Mouse (Mus musculus) CH12.LX (cell line): ENCODE data around the gene Fgfr2. TPM values are rescaled to one million over a fixed set of nuclear protein-coding genes. Genes with fewer than 3 reads are reported as not detected.

Experiments used
- DNase-seq: peaks from one replicate; pipeline ENCODE4 v3.0.0-alpha.2; 2013; ENCODE audit errors: extremely low read depth
- H3K27ac ChIP-seq: 2 replicates; pipeline ENCODE4 v1.5.1; 2012; ENCODE audit warnings: low read depth, mild to moderate bottlenecking, control low read depth, moderate library complexity; ENCODE audit not compliant: insufficient read depth
- H3K27me3 ChIP-seq: replicated peaks from 2 replicates; pipeline ENCODE3; 2012; ENCODE audit warnings: inconsistent platforms
- H3K36me3 ChIP-seq, 2 experiments: replicated peaks in 1 of 2; 2 replicates each; pipeline versions ENCODE3 to v1.6.1; 2012; ENCODE audit warnings: inconsistent platforms in 1 of 2, low read length in 1 of 2, mild to moderate bottlenecking in 1 of 2, mixed read lengths in 1 of 2, moderate library complexity in 1 of 2; ENCODE audit not compliant: control insufficient read depth in 1 of 2, insufficient read depth in 1 of 2
- H3K4me1 ChIP-seq, 2 experiments: 2 replicates each; pipeline ENCODE4 v1.6.1; 2012; ENCODE audit warnings: inconsistent platforms in 1 of 2, moderate library complexity in 1 of 2; ENCODE audit not compliant: insufficient read depth in 2 of 2, control insufficient read depth in 1 of 2
- H3K4me2 ChIP-seq: 2 replicates; pipeline ENCODE4 v1.6.1; 2012; ENCODE audit warnings: low read depth, mild to moderate bottlenecking, control low read depth; ENCODE audit not compliant: poor library complexity, insufficient read depth, severe bottlenecking
- H3K4me3 ChIP-seq, 3 experiments: fragments of 150-350 bp in 1 of 3; sonication (generic) in 1 of 3; replicated peaks in 1 of 3; 2 replicates each; pipeline versions ENCODE3 to v1.5.1; 2011 to 2012; ENCODE audit warnings: low read depth in 2 of 3, low read length in 2 of 3, mild to moderate bottlenecking in 2 of 3, moderate library complexity in 2 of 3, control low read depth in 1 of 3, improper control_type of control experiment in 1 of 3, inconsistent platforms in 1 of 3, mixed read lengths in 1 of 3; ENCODE audit not compliant: poor library complexity in 1 of 3
- H3K79me2 ChIP-seq: replicated peaks from 2 replicates; pipeline ENCODE4 v1.6.1; 2012; ENCODE audit warnings: mild to moderate bottlenecking, moderate library complexity; ENCODE audit not compliant: control insufficient read depth, poor library complexity, insufficient read depth, severe bottlenecking; ENCODE audit errors: extremely low read depth
- H3K9ac ChIP-seq: 2 replicates; pipeline ENCODE4 v1.6.1; 2012; ENCODE audit warnings: low read depth, mild to moderate bottlenecking, control low read depth, moderate library complexity; ENCODE audit not compliant: insufficient read depth
- H3K9me3 ChIP-seq: replicated peaks from 2 replicates; pipeline ENCODE3; 2012; ENCODE audit warnings: low read length, inconsistent platforms, mixed read lengths
- E2F4 ChIP-seq: IDR thresholded peaks from 2 replicates; pipeline ENCODE4 v1.6.1; 2011; ENCODE audit warnings: low read depth, low read length, improper control_type of control experiment; ENCODE audit not compliant: insufficient replicate concordance
- ELF1 ChIP-seq: IDR thresholded peaks from 2 replicates; pipeline ENCODE4 v1.6.1; 2014; ENCODE audit warnings: low read depth, mild to moderate bottlenecking, inconsistent platforms, low read length, improper control_type of control experiment
- GABPA ChIP-seq: IDR thresholded peaks from 2 replicates; pipeline ENCODE4 v1.6.1; 2012; ENCODE audit warnings: low read depth, low read length, improper control_type of control experiment, inconsistent platforms; ENCODE audit not compliant: insufficient replicate concordance
- MAFK ChIP-seq: IDR thresholded peaks from 2 replicates; pipeline ENCODE4 v1.6.1; 2011; ENCODE audit warnings: low read length, improper control_type of control experiment; ENCODE audit not compliant: insufficient replicate concordance
- MAX ChIP-seq: IDR thresholded peaks from 2 replicates; pipeline ENCODE4 v1.6.1; 2011; ENCODE audit warnings: low read length, improper control_type of control experiment
- MEF2A ChIP-seq: IDR thresholded peaks from 2 replicates; pipeline ENCODE4 v1.6.1; 2014; ENCODE audit warnings: low read depth, mild to moderate bottlenecking, inconsistent platforms, low read length, improper control_type of control experiment, borderline replicate concordance
- NELFE ChIP-seq: IDR thresholded peaks from 2 replicates; pipeline ENCODE4 v1.6.1; 2011; ENCODE audit warnings: low read depth, low read length, improper control_type of control experiment
- RCOR1 ChIP-seq: conservative IDR thresholded peaks from 2 replicates; pipeline ENCODE4 v1.6.1; 2012; ENCODE audit warnings: low read depth, mild to moderate bottlenecking, inconsistent platforms, low read length, improper control_type of control experiment
- SMC3 ChIP-seq: IDR thresholded peaks from 2 replicates; pipeline ENCODE4 v1.6.1; 2011; ENCODE audit warnings: low read depth, low read length, improper control_type of control experiment
- UBTF ChIP-seq: IDR thresholded peaks from 2 replicates; pipeline ENCODE4 v1.6.1; 2012; ENCODE audit warnings: low read depth, mild to moderate bottlenecking, inconsistent platforms, low read length, improper control_type of control experiment, moderate library complexity
- USF1 ChIP-seq: IDR thresholded peaks from 2 replicates; pipeline ENCODE4 v1.6.1; 2014; ENCODE audit warnings: low read depth, mild to moderate bottlenecking, inconsistent platforms, low read length, improper control_type of control experiment
- ZC3H11A ChIP-seq: IDR thresholded peaks from 2 replicates; pipeline ENCODE4 v1.6.1; 2012; ENCODE audit warnings: low read depth, mild to moderate bottlenecking, inconsistent platforms, low read length, improper control_type of control experiment
- ZNF384 ChIP-seq: IDR thresholded peaks from 2 replicates; pipeline ENCODE4 v1.6.1; 2012; ENCODE audit warnings: low read depth, low read length, improper control_type of control experiment, inconsistent platforms
- dilution Hi-C: fragments of 300-500 bp; cut with MboI; formaldehyde crosslinking; loops from 2 replicates; pipeline ENCODE4 v1.14.3; 2020; ENCODE audit warnings: low sequenced_read_pairs; ENCODE audit not compliant: extremely low pct_unique_long_range_greater_than_20kb, extremely low pct_ligation_motif_present
- in situ Hi-C: fragments of 300-500 bp; cut with MboI; formaldehyde crosslinking; loops from 3 replicates; pipeline ENCODE4 v1.14.3; 2019; ENCODE audit warnings: low sequenced_read_pairs, low pct_ligation_motif_present, low pct_unique_long_range_greater_than_20kb, mixed read lengths
- polyA plus RNA-seq: library from polyadenylated mRNA; unstranded; fragments of >175 nt; gene quantifications from 2 replicates; pipeline ENCODE4 v1.2.1, GENCODE M21; 2012; ENCODE audit warnings: low read depth; ENCODE audit not compliant: insufficient read length
- total RNA-seq, 2 experiments: library from RNA; depleted of rRNA; stranded (reverse); fragments of 300-350 nt in 1 of 2; fragments of >200 nt in 1 of 2; gene quantifications; 2 replicates each; pipeline ENCODE4 v1.2.3; 2012 to 2014

Gene Fgfr2
- total and polyA plus RNA-seq, 3 experiments: not detected

- Histone ChIP-seq H3K4me1 (no peaks in the 10 kb centered on the region), H3K27ac (no peak overlapping the region), H3K9me3 (no peaks in the 10 kb centered on the region), H3K79me2 (no peaks in the 10 kb centered on the region), H3K36me3 (no peaks in the 10 kb centered on the region), H3K27me3 (peaks cover 92% of the 10 kb centered on the region), H3K9ac (no peak overlapping the region), H3K4me3 (no peak overlapping the region), H3K4me2 (no peak overlapping the region)
- in situ Hi-C loops (no loop called here), dilution Hi-C loops (no loop called here)
- no peak for DNase-seq
- TF ChIP-seq MAFK: no peak
- TF ChIP-seq USF1: no peak
- no peak for TF ChIP-seq RCOR1
- no peak for TF ChIP-seq ZNF384
- TF ChIP-seq UBTF: no peak
- TF ChIP-seq ELF1: no peak
- no peak for TF ChIP-seq SMC3
- no peak for TF ChIP-seq GABPA
- TF ChIP-seq NELFE: no peak
- no peak for TF ChIP-seq MAX
- no peak for TF ChIP-seq MEF2A
- no peak for TF ChIP-seq ZC3H11A
- TF ChIP-seq E2F4: no peak
- TF ChIP-seq, all 38 proteins: peak for 0
Measured at GRCm38 (mm10) chr7:130780866-130781419, 2342.2 kb downstream of the Fgfr2 start.

- dilution Hi-C loops: no loop called here
- H3K4me1 ChIP-seq: peaks cover 3 to 9% of the 10 kb centered on the region in 2 experiments; a peak in 2 of 4 replicates
- TF ChIP-seq UBTF: no peak
- 0 out of 2 replicates have a peak, but pooled peaks have one; percentile 39 for TF ChIP-seq ELF1
- H3K36me3 ChIP-seq: no peaks in the 10 kb centered on the region
- no peak within 1 kb of the TSS for H3K4me3 ChIP-seq
- no peak within 1 kb of the TSS for H3K4me2 ChIP-seq
- no peak within 1 kb of the TSS for H3K27ac ChIP-seq
- in situ Hi-C loops: loop anchor here (5.0 kb wide), 1 partner anchor 138 kb away; no protein-coding TSS in a partner anchor
- peaks cover 37% of the 10 kb centered on the region for H3K27me3 ChIP-seq
- H3K9ac ChIP-seq: no peak within 1 kb of the TSS
- H3K79me2 ChIP-seq: no peaks in the 10 kb centered on the region
- H3K9me3 ChIP-seq: no peaks in the 10 kb centered on the region
- no peak for DNase-seq
Measured at GRCm38 (mm10) chr7:130773914-130774630, 2349.1 kb downstream of the Fgfr2 start, which contains the start of gene Btbd16. TSS of gene Btbd16 (plus strand) at chr7:130774069.
